Mouse (Mus musculus): ENCODE data around the gene Ints7. TPM values are rescaled to one million over a fixed set of nuclear protein-coding genes. Genes with fewer than 3 reads are reported as not detected.
A peak's percentile ranks its signal among the peaks of the same experiment; 100 is the strongest.

Gene Ints7
- polyA plus RNA-seq, 1 experiment from 2014 or later: 34.7 TPM

GRCm38 (mm10) chr1:191659441-191659840 lies 84.0 kb downstream of the Ints7 start:
- no peak overlapping the region for H3K9ac ChIP-seq
- no peak overlapping the region for H3K4me2 ChIP-seq (replicated peaks)
- H3K9me3 ChIP-seq (ENCODE audit: control insufficient read depth, low read length): no peaks in the 10 kb centered on the region
- no peak overlapping the region for H3K27ac ChIP-seq
- H3K36me3 ChIP-seq (replicated peaks; ENCODE audit: control insufficient read depth, insufficient read depth): no peaks in the 10 kb centered on the region
- no peak overlapping the region for H3K4me3 ChIP-seq (replicated peaks; ENCODE audit: low read length)
- DNase-seq (ENCODE audit: low spot score): no peak
- ATAC-seq (ENCODE audit: low FRiP score): no peak
- H3K27me3 ChIP-seq (ENCODE audit: control insufficient read depth, insufficient read depth, low read length): no peaks in the 10 kb centered on the region
- 84% methylated on average over 3 of the region's 3 CpGs for WGBS
- no peaks in the 10 kb centered on the region for H3K4me1 ChIP-seq (replicated peaks; ENCODE audit: control insufficient read depth, insufficient read depth, low read length)

GRCm38 (mm10) chr1:191661019-191661796 lies 85.8 kb downstream of the Ints7 start:
- ATAC-seq (ENCODE audit: low FRiP score): no peak
- Histone ChIP-seq H3K36me3 (replicated peaks; ENCODE audit: control insufficient read depth, insufficient read depth) (no peaks in the 10 kb centered on the region), H3K4me2 (replicated peaks) (no peak overlapping the region), H3K27ac (no peak overlapping the region), H3K9me3 (ENCODE audit: control insufficient read depth, low read length) (no peaks in the 10 kb centered on the region), H3K4me3 (replicated peaks; ENCODE audit: low read length) (no peak overlapping the region), H3K27me3 (ENCODE audit: control insufficient read depth, insufficient read depth, low read length) (no peaks in the 10 kb centered on the region), H3K4me1 (replicated peaks; ENCODE audit: control insufficient read depth, insufficient read depth, low read length) (no peaks in the 10 kb centered on the region), H3K9ac (no peak overlapping the region)
- 73% methylated on average over 8 of the region's 8 CpGs for WGBS
- DNase-seq (ENCODE audit: low spot score): no peak

- H3K4me2 ChIP-seq (replicated peaks): no peak overlapping the region
- ATAC-seq (ENCODE audit: low FRiP score) (no peak), DNase-seq (ENCODE audit: low spot score) (no peak)
- 80% methylated on average over 9 of the region's 9 CpGs for WGBS
- H3K27me3 ChIP-seq (ENCODE audit: control insufficient read depth, insufficient read depth, low read length): no peaks in the 10 kb centered on the region
- no peaks in the 10 kb centered on the region for H3K36me3 ChIP-seq (replicated peaks; ENCODE audit: control insufficient read depth, insufficient read depth)
- H3K27ac ChIP-seq: no peak overlapping the region
- no peaks in the 10 kb centered on the region for H3K9me3 ChIP-seq (ENCODE audit: control insufficient read depth, low read length)
- H3K4me1 ChIP-seq (replicated peaks; ENCODE audit: control insufficient read depth, insufficient read depth, low read length): no peaks in the 10 kb centered on the region
- H3K4me3 ChIP-seq (replicated peaks; ENCODE audit: low read length): no peak overlapping the region
- no peak overlapping the region for H3K9ac ChIP-seq
Observed at GRCm38 (mm10) chr1:191662178-191662898, 86.9 kb downstream of the Ints7 start.

DNA sequence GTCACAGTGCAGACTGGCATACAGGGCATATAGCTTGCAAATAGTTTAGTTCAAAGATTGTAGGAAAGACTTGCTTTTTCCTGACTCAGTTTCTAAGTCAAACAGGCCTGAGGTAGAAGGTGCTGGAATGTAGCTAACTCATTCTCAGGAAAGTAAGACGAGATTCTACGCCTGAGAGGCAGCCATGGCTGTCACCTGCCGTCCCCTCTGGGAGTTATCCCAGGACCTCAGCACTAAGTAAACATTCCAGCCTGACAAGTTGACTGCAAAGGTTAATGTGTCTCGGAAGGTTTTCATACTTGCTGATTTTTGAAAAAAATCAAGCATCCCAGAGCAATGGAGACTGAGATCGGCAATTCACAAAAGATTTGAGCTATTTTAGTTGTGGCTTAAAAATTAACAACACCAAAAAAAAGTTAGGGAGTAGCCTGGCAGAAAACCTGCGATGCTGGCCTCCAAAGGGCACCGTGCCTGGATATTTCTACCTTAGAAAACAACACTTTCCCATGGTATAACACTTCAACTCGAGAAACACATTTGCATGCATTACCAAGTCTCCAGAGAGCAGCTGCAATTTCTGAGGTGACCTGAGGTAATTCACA lies 87.6 kb downstream of the Ints7 start:
- H3K36me3 ChIP-seq (replicated peaks; ENCODE audit: control insufficient read depth, insufficient read depth): no peaks in the 10 kb centered on the region

DNA sequence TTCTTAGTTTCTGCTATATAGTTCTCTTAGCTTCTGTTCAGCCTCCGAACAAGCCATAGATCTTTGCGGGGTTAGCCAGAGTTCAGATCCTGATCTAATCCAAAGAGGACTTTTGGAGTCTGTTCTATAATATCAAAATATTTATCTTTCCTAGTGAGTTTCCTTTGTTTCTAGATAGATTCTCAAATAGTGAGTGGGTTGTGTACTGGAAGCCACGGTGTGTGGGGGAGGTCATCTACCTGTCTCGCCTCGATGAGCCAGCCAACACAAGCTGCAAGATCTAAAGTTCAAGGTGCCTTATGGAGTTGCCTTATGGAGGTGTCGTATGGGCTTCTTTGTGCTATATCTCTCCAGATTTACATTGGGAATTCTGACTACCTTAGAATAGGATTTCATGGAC lies 88.2 kb downstream of the Ints7 start:
- WGBS: 89% methylated on average over 6 of the region's 6 CpGs
- H3K4me1 ChIP-seq (replicated peaks; ENCODE audit: control insufficient read depth, insufficient read depth, low read length): no peaks in the 10 kb centered on the region
- no peak overlapping the region for H3K27ac ChIP-seq
- H3K36me3 ChIP-seq (replicated peaks; ENCODE audit: control insufficient read depth, insufficient read depth): no peaks in the 10 kb centered on the region
- DNase-seq (ENCODE audit: low spot score) (no peak), ATAC-seq (ENCODE audit: low FRiP score) (no peak)
- no peaks in the 10 kb centered on the region for H3K27me3 ChIP-seq (ENCODE audit: control insufficient read depth, insufficient read depth, low read length)
- H3K4me3 ChIP-seq (replicated peaks; ENCODE audit: low read length): no peak overlapping the region
- H3K9ac ChIP-seq: no peak overlapping the region
- no peak overlapping the region for H3K4me2 ChIP-seq (replicated peaks)
- H3K9me3 ChIP-seq (ENCODE audit: control insufficient read depth, low read length): no peaks in the 10 kb centered on the region

More for the DNA sequence above, 87.6 kb downstream of the Ints7 start:
- no peaks in the 10 kb centered on the region for H3K9me3 ChIP-seq (ENCODE audit: control insufficient read depth, low read length)
- no peak for ATAC-seq (ENCODE audit: low FRiP score)
- no peak overlapping the region for H3K27ac ChIP-seq
- H3K4me3 ChIP-seq (replicated peaks; ENCODE audit: low read length): no peak overlapping the region
- no peak overlapping the region for H3K9ac ChIP-seq
- H3K27me3 ChIP-seq (ENCODE audit: control insufficient read depth, insufficient read depth, low read length): no peaks in the 10 kb centered on the region
- no peak overlapping the region for H3K4me2 ChIP-seq (replicated peaks)
- H3K4me1 ChIP-seq (replicated peaks; ENCODE audit: control insufficient read depth, insufficient read depth, low read length): no peaks in the 10 kb centered on the region
- WGBS: 70% methylated on average over 8 of the region's 8 CpGs
- no peak for DNase-seq (ENCODE audit: low spot score)

DNA sequence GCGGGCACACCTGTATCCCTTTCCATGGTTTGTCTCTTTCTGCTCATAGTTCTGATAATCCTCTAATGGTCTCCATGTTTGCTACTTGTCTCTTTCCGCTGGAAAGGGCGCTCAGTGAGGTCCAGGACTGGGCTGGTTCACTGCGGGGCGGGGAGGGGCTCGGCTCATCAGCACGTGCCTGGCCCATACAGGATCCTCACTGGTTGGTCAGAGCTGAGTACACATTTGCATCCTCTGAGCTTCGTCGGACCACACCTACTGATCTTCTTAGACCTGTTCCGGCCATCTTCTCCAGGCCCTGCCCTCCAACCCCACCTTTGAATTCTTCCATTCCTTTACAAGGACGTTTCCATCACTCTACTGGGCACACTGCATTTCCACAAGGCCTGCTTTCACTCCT lies 90.9 kb downstream of the Ints7 start:
- 78% methylated on average over 11 of the region's 11 CpGs for WGBS
- no peak for ATAC-seq (ENCODE audit: low FRiP score)

GRCm38 (mm10) chr1:191668030-191668429 lies 92.6 kb downstream of the Ints7 start:
- H3K36me3 ChIP-seq (replicated peaks; ENCODE audit: control insufficient read depth, insufficient read depth): no peaks in the 10 kb centered on the region
- H3K27ac ChIP-seq: no peak overlapping the region
- no peaks in the 10 kb centered on the region for H3K9me3 ChIP-seq (ENCODE audit: control insufficient read depth, low read length)
- no peak overlapping the region for H3K4me2 ChIP-seq (replicated peaks)
- ATAC-seq (ENCODE audit: low FRiP score) (no peak), DNase-seq (ENCODE audit: low spot score) (peak; percentile 30)
- no peaks in the 10 kb centered on the region for H3K27me3 ChIP-seq (ENCODE audit: control insufficient read depth, insufficient read depth, low read length)
- H3K4me1 ChIP-seq (replicated peaks; ENCODE audit: control insufficient read depth, insufficient read depth, low read length): no peaks in the 10 kb centered on the region
- H3K9ac ChIP-seq: no peak overlapping the region
- no peak overlapping the region for H3K4me3 ChIP-seq (replicated peaks; ENCODE audit: low read length)
- WGBS: 68% methylated on average over 9 of the region's 9 CpGs

More for the DNA sequence above, 90.9 kb downstream of the Ints7 start:
- no peak for DNase-seq (ENCODE audit: low spot score)
- Histone ChIP-seq H3K9ac (no peak overlapping the region), H3K27ac (no peak overlapping the region), H3K36me3 (replicated peaks; ENCODE audit: control insufficient read depth, insufficient read depth) (no peaks in the 10 kb centered on the region), H3K9me3 (ENCODE audit: control insufficient read depth, low read length) (no peaks in the 10 kb centered on the region), H3K27me3 (ENCODE audit: control insufficient read depth, insufficient read depth, low read length) (no peaks in the 10 kb centered on the region), H3K4me3 (replicated peaks; ENCODE audit: low read length) (no peak overlapping the region), H3K4me2 (replicated peaks) (no peak overlapping the region), H3K4me1 (replicated peaks; ENCODE audit: control insufficient read depth, insufficient read depth, low read length) (no peaks in the 10 kb centered on the region)

Other genes with a start within 250 kb of the Ints7 start
- gene Tmem206, start 249.7 kb upstream of the Ints7 start, polyA plus RNA-seq (2014; fragmentation: Nextera tagmentation; extraction: Ambion mirVana): 35.9 and 38.0 TPM in 2 replicates
- 12.6 and 14.4 TPM in 2 replicates for gene Ppp2r5a, start 172.4 kb upstream of the Ints7 start, polyA plus RNA-seq (2014; fragmentation: Nextera tagmentation; extraction: Ambion mirVana)
- 7.7 and 7.8 TPM in 2 replicates for gene Dtl, start 92 bp upstream of the Ints7 start, polyA plus RNA-seq (2014; fragmentation: Nextera tagmentation; extraction: Ambion mirVana)
- 46.2 and 47.4 TPM in 2 replicates for gene Lpgat1, start 142.2 kb downstream of the Ints7 start, polyA plus RNA-seq (2014; fragmentation: Nextera tagmentation; extraction: Ambion mirVana)
- gene Nek2, start 245.8 kb downstream of the Ints7 start, polyA plus RNA-seq (2014; fragmentation: Nextera tagmentation; extraction: Ambion mirVana): 6.2 and 7.4 TPM in 2 replicates